Mouse (Mus musculus): Measurements from ENCODE around the gene Pglyrp2. TPM values are rescaled to one million over a fixed set of nuclear protein-coding genes. Genes with fewer than 3 reads are reported as not detected.

Pglyrp2 gene
- total and polyA plus RNA-seq, 3 experiments: 0.09 to 0.86 TPM; not detected in 1

DNA sequence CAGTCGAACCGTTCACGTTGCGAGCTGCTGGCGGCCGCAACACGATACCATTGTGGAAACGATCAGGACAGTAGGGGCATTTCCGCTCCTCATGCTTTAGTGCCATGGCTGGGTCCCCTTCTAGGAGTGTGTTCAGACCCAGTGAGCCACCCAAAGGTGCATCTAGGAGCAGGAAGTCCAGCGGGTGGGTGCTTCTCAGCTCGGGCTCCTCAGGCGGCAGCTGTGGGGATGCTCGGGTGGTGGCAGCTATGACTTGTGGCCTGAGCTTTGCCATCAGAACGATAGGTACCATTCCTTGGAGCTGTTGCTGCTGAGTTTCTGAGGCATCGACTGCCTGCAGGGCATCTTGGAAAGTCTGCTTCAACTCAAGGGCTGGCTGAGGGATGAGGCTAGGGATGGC lies 47.5 kb downstream of the Pglyrp2 start:
- Histone ChIP-seq H3K4me3 (no peak overlapping the region), H3K79me2 (replicated peaks; ENCODE audit: control insufficient read depth, insufficient read depth, low read length) (no peaks in the 10 kb centered on the region), H3K27ac (no peak overlapping the region), H3K36me3 (ENCODE audit: control insufficient read depth, insufficient read depth, low read length) (no peaks in the 10 kb centered on the region), H3K27me3 (ENCODE audit: control insufficient read depth, insufficient read depth, low read length) (no peaks in the 10 kb centered on the region), H3K9ac (ENCODE audit: low read depth, low read length) (no peak overlapping the region), H3K4me1 (ENCODE audit: control insufficient read depth, insufficient read depth, low read length) (peaks cover 2% of the 10 kb centered on the region; the same call in 1 of the 2 replicates)
- 84% methylated on average over 15 of the region's 15 CpGs for WGBS
- no peak for DNase-seq
- intact Hi-C loops (cut with DNase I): no loop called here
- no peak for TF ChIP-seq EP300 (IDR thresholded peaks at IDR 0.05; ENCODE audit: insufficient read depth, low read depth, low read length)
- TF ChIP-seq POLR2A (IDR thresholded peaks at IDR 0.05; ENCODE audit: insufficient read depth, low read depth, low read length): no peak
- no peak for TF ChIP-seq CTCF (IDR thresholded peaks at IDR 0.05)

DNA sequence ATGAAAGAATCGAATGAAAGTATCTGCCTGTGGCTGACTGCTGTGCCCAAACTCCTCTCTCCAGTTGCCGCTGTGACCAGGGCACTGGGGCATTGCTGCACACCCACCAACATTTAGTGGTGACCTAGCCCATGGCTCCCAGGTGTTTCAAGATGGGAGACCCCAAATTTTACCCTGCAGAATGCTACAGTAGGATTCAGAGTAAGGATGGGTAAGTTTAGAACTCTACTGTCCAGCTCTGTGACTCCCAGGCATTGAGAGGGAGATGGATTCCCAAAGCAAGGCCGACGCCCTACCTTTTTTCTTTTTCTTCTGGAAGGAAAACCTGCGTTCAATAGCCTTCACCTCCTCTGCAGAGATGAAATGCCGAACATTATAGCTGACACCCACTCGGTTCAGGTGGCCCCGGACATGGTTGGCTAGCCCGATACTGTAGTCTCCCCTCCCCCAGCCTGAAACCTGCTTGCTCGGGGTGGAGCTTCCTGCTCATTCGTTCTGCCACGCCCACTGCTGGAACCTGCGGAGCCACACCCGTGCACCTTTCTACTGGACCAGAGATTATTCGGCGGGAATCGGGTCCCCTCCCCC lies 54.9 kb downstream of the Pglyrp2 start:
- Histone ChIP-seq H3K9ac (ENCODE audit: low read depth, low read length) (no peak overlapping the region), H3K4me1 (ENCODE audit: control insufficient read depth, insufficient read depth, low read length) (peaks cover 1% of the 10 kb centered on the region; the same call in 1 of the 2 replicates), H3K27me3 (ENCODE audit: control insufficient read depth, insufficient read depth, low read length) (no peaks in the 10 kb centered on the region), H3K4me3 (no peak overlapping the region), H3K79me2 (replicated peaks; ENCODE audit: control insufficient read depth, insufficient read depth, low read length) (no peaks in the 10 kb centered on the region), H3K36me3 (ENCODE audit: control insufficient read depth, insufficient read depth, low read length) (no peaks in the 10 kb centered on the region), H3K27ac (no peak overlapping the region)
- no peak for DNase-seq
- 41% methylated on average over 12 of the region's 17 CpGs for WGBS
- TF ChIP-seq POLR2A (IDR thresholded peaks at IDR 0.05; ENCODE audit: insufficient read depth, low read depth, low read length) (no peak), CTCF (IDR thresholded peaks at IDR 0.05) (no peak), EP300 (IDR thresholded peaks at IDR 0.05; ENCODE audit: insufficient read depth, low read depth, low read length) (no peak)
- intact Hi-C loops (cut with DNase I): loop anchor here (1.0 kb wide), 1 partner anchor 9 kb away; no protein-coding TSS in a partner anchor

DNA sequence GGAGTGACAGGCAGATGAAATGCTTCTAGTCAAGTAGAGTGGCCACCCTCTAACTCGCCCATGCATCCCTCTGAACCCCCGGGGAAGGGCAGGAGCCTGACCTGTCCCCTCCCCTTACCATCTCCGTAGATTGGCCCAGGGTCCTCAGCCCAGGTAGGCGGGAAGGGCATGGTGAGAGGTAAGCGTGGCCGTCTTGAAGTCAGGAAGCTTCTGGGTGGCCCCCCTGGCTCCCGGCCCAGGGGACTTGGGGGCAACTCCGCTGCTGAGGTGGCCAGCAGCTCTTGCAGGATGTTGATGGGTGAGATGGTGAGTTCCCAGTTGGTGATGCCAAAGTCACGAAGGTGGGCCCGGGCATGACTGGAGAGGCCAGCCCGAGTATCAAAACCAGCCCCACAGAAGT lies 56.3 kb downstream of the Pglyrp2 start:
- no peak for DNase-seq
- Histone ChIP-seq H3K4me1 (ENCODE audit: control insufficient read depth, insufficient read depth, low read length) (peaks cover 6% of the 10 kb centered on the region), H3K36me3 (ENCODE audit: control insufficient read depth, insufficient read depth, low read length) (no peaks in the 10 kb centered on the region), H3K27ac (no peak overlapping the region), H3K27me3 (ENCODE audit: control insufficient read depth, insufficient read depth, low read length) (no peaks in the 10 kb centered on the region), H3K79me2 (replicated peaks; ENCODE audit: control insufficient read depth, insufficient read depth, low read length) (0 out of 2 replicates have a peak, but pooled peaks cover 2% of the 10 kb centered on the region), H3K4me3 (no peak overlapping the region), H3K9ac (ENCODE audit: low read depth, low read length) (no peak overlapping the region)
- intact Hi-C loops (cut with DNase I): loop anchor here (1.0 kb wide), 1 partner anchor 11 kb away; no protein-coding TSS in a partner anchor
- 91% methylated on average over 11 of the region's 11 CpGs for WGBS
- TF ChIP-seq CTCF (IDR thresholded peaks at IDR 0.05): no peak

DNA sequence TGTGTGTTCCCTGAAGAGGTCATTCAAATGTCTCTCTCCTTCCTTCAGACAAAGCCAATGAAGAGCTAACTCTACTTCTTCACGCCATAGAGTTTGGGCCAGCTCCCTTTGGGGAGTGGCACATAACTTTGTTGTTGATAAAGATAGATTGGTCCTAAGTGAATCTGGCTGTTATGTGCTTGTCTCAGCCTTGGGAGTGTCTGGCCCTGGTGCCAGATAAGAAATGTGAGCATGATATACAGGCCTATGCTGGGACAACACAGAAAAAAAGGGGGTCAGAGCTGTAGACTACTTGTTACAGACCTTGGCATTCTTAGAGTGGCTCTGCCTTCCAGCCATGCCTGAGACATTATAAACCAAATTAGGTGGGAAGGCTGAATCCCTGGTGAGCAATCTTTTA lies 58.7 kb downstream of the Pglyrp2 start:
- intact Hi-C loops (cut with DNase I): loop anchor here (2.0 kb wide), 1 partner anchor 22 kb away; no protein-coding TSS in a partner anchor
- no peak overlapping the region for H3K27ac ChIP-seq
- 53% methylated on average over 1 of the region's 1 CpGs for WGBS

DNA sequence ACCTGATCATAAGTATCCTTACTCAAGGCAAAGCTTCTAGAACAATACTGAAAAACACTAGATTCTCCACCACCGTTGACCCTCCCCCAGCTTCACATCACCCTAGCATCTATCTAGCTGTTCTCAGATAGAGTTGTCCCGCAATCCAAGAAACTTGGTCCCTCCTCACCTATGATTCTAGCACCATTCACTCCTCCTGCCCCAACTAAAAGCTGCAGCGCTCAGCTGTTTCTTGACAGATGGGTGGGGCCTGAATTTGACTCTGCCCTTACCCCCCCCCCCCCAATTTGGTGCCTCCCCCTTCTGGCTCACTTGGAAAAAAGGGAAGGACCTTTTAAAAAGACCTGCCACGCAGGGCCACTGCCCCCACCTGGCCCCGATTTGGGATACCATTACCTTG lies 59.1 kb downstream of the Pglyrp2 start:
- Histone ChIP-seq H3K36me3 (ENCODE audit: control insufficient read depth, insufficient read depth, low read length) (no peaks in the 10 kb centered on the region; the same call in 1 of the 2 replicates), H3K4me1 (ENCODE audit: control insufficient read depth, insufficient read depth, low read length) (peaks cover 7% of the 10 kb centered on the region), H3K27ac (peak overlapping the region; percentile 72), H3K4me3 (peak overlapping the region; percentile 88), H3K27me3 (ENCODE audit: control insufficient read depth, insufficient read depth, low read length) (no peaks in the 10 kb centered on the region), H3K79me2 (replicated peaks; ENCODE audit: control insufficient read depth, insufficient read depth, low read length) (peaks cover 4% of the 10 kb centered on the region; the same call in 1 of the 2 replicates), H3K9ac (ENCODE audit: low read depth, low read length) (no peak overlapping the region)
- 43% methylated on average over 5 of the region's 5 CpGs for WGBS
- intact Hi-C loops (cut with DNase I): loop anchor here (2.0 kb wide), 1 partner anchor 22 kb away; no protein-coding TSS in a partner anchor
- DNase-seq: no peak
- no peak for TF ChIP-seq CTCF (IDR thresholded peaks at IDR 0.05)
- no peak for TF ChIP-seq POLR2A (IDR thresholded peaks at IDR 0.05; ENCODE audit: insufficient read depth, low read depth, low read length)
- TF ChIP-seq EP300 (IDR thresholded peaks at IDR 0.05; ENCODE audit: insufficient read depth, low read depth, low read length): no peak

More for the DNA sequence above, 58.7 kb downstream of the Pglyrp2 start:
- TF ChIP-seq EP300 (IDR thresholded peaks at IDR 0.05; ENCODE audit: insufficient read depth, low read depth, low read length) (no peak), CTCF (IDR thresholded peaks at IDR 0.05) (no peak), POLR2A (IDR thresholded peaks at IDR 0.05; ENCODE audit: insufficient read depth, low read depth, low read length) (no peak)
- no peak overlapping the region for H3K9ac ChIP-seq (ENCODE audit: low read depth, low read length)
- peaks cover 4% of the 10 kb centered on the region; the same call in 1 of the 2 replicates for H3K79me2 ChIP-seq (replicated peaks; ENCODE audit: control insufficient read depth, insufficient read depth, low read length)
- H3K36me3 ChIP-seq (ENCODE audit: control insufficient read depth, insufficient read depth, low read length): no peaks in the 10 kb centered on the region; the same call in 1 of the 2 replicates
- no peaks in the 10 kb centered on the region for H3K27me3 ChIP-seq (ENCODE audit: control insufficient read depth, insufficient read depth, low read length)
- DNase-seq: no peak
- H3K4me1 ChIP-seq (ENCODE audit: control insufficient read depth, insufficient read depth, low read length): peaks cover 7% of the 10 kb centered on the region
- no peak overlapping the region for H3K4me3 ChIP-seq

DNA sequence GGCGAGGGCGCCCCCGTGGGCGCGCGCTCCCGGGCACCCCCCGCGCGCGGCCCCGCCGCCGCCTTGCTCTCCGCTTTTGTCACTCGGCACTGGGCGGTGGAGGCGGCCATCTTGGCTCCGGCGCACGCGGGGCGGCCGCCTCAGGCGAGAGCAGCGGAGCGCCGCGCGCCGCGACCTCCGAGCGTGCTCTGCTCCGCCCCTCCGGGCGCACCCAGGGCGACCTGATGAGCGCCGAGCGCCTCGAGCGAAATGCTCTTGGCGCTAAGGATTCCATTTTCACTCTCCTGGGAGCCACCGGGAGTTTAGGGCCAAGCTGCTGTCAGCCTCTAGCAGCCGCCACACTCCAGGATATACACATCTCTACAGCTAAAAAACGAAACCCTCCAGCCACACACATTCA lies 59.6 kb downstream of the Pglyrp2 start:
- Histone ChIP-seq H3K79me2 (replicated peaks; ENCODE audit: control insufficient read depth, insufficient read depth, low read length) (peaks cover 4% of the 10 kb centered on the region; the same call in 1 of the 2 replicates), H3K36me3 (ENCODE audit: control insufficient read depth, insufficient read depth, low read length) (no peaks in the 10 kb centered on the region; the same call in 1 of the 2 replicates), H3K27me3 (ENCODE audit: control insufficient read depth, insufficient read depth, low read length) (no peaks in the 10 kb centered on the region), H3K9ac (ENCODE audit: low read depth, low read length) (peak overlapping the region; percentile 83), H3K4me1 (ENCODE audit: control insufficient read depth, insufficient read depth, low read length) (peaks cover 7% of the 10 kb centered on the region), H3K4me3 (peak overlapping the region; percentile 88), H3K27ac (peak overlapping the region; percentile 72)
- DNase-seq: peak; percentile 93 to 96
- intact Hi-C loops (cut with DNase I): loop anchor here (2.0 kb wide), 1 partner anchor 22 kb away; no protein-coding TSS in a partner anchor
- 1% methylated on average over 47 of the region's 47 CpGs for WGBS
- peak; percentile 53 for TF ChIP-seq CTCF (IDR thresholded peaks at IDR 0.05)
- 0 out of 2 replicates have a peak, but pooled peaks have one; percentile 39 for TF ChIP-seq EP300 (IDR thresholded peaks at IDR 0.05; ENCODE audit: insufficient read depth, low read depth, low read length)
- peak; percentile 30; the same call in 1 of the 2 replicates for TF ChIP-seq POLR2A (IDR thresholded peaks at IDR 0.05; ENCODE audit: insufficient read depth, low read depth, low read length)

All from heart, adult 2 months (tissue).